Mouse (Mus musculus): ENCODE measurements around the gene Tmsb15b1.

DNA sequence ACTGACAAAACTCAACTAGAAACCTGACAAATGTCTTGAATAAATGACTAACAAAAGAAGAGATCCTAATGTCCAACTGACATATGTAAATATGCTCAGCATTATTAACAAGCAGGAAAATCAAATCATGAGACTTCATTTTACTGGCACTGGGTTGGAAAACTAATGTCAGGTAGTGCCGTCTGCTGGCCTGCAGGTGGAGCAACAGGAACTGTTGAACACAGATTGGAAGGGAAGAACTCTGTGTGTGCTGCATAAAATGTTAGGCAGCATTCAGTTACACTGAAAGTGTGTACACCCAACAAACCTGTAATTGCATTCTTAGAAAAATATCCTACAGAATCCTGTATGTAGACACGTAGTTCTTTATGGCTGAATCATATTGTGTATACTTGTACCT, 17.0 kb downstream of the Tmsb15b1 start:
- peak; percentile 26; the same call in 1 of the 2 replicates for TF ChIP-seq CTCF (IDR thresholded peaks at IDR 0.05; ENCODE audit: low read depth)
- TF ChIP-seq EP300 (IDR thresholded peaks at IDR 0.05; ENCODE audit: low read depth), result no peak
